In genomic region chr7:114115961-114116360, GRCm38 (mm10) we compare ENCODE assay signal across 10 mouse cellular contexts. TPM values are rescaled to one million over a fixed set of nuclear protein-coding genes. Genes with fewer than 3 reads are reported as not detected.
A peak's percentile ranks its signal among the peaks of the same experiment; 100 is the strongest.
DNase-seq lines count a peak whose midpoint lies in the region; ATAC-seq and TF ChIP-seq lines count a peak whose summit lies in the region.
"Had no signal": no experiment of that assay in that cellular context is flagged by ENCODE, and none has a peak within 500 bp of the region (broad histone marks: within the 10 kb centered on the region; RNA-seq: fewer than 3 reads in every experiment).

No protein-coding gene starts in this region.

- ATAC-seq in heart, embryonic 12.5 days (ENCODE audit: insufficient number of reproducible peaks, low FRiP score), result no peak
- no peak for ATAC-seq in hindbrain, embryonic 12.5 days (ENCODE audit: low FRiP score)
- ATAC-seq in midbrain, embryonic 13.5 days, result no peak

- H3K9me3 ChIP-seq in heart, embryonic 12.5 days (replicated peaks), result no peaks in the 10 kb centered on the region
- H3K9me3 ChIP-seq in ES-Bruce4 (replicated peaks; ENCODE audit: control insufficient read depth, insufficient read depth, low read length, poor library complexity, severe bottlenecking), result no peaks in the 10 kb centered on the region
- H3K9me3 ChIP-seq in hindbrain, embryonic 12.5 days (replicated peaks), result no peaks in the 10 kb centered on the region
- no peaks in the 10 kb centered on the region for H3K9me3 ChIP-seq in midbrain, embryonic 13.5 days

- no peaks in the 10 kb centered on the region for H3K27me3 ChIP-seq in heart, embryonic 12.5 days (replicated peaks)
- no peaks in the 10 kb centered on the region for H3K27me3 ChIP-seq in ES-Bruce4 (ENCODE audit: control insufficient read depth, insufficient read depth, low read length, poor library complexity, severe bottlenecking)
- H3K27me3 ChIP-seq in hindbrain, embryonic 12.5 days, result no peaks in the 10 kb centered on the region
- H3K27me3 ChIP-seq in midbrain, embryonic 13.5 days, result peaks cover 10% of the 10 kb centered on the region; the same call in 1 of the 2 replicates

- peaks cover 34% of the 10 kb centered on the region for H3K4me1 ChIP-seq in heart, embryonic 12.5 days (replicated peaks)
- H3K4me1 ChIP-seq in ES-Bruce4 (ENCODE audit: control insufficient read depth, insufficient read depth, low read length), result no peaks in the 10 kb centered on the region
- H3K4me1 ChIP-seq in hindbrain, embryonic 12.5 days, result peaks cover 15% of the 10 kb centered on the region
- H3K4me1 ChIP-seq in midbrain, embryonic 13.5 days (replicated peaks), result peaks cover 20% of the 10 kb centered on the region

- DNase-seq in heart, postnatal 4 days, result no peak
- DNase-seq in adrenal gland, postnatal 10 days, result no peak
- DNase-seq in adrenal gland, adult (ENCODE audit: inconsistent age in 2 of 2, low spot score in 1 of 2), result no peak
- no peak for DNase-seq in cerebellum, postnatal 25 days

- TF ChIP-seq POLR2A in ES-Bruce4 (IDR thresholded peaks at IDR 0.05; ENCODE audit: insufficient read depth, low read length), result no peak

- no peak for TF ChIP-seq EP300 in ES-Bruce4 (IDR thresholded peaks at IDR 0.05; ENCODE audit: insufficient read depth, low read depth, low read length)

- peak overlapping the region; percentile 84 for H3K4me2 ChIP-seq in heart, embryonic 12.5 days
- H3K4me2 ChIP-seq in hindbrain, embryonic 12.5 days (replicated peaks), result peak overlapping the region; percentile 83
- H3K4me2 ChIP-seq in midbrain, embryonic 13.5 days (replicated peaks), result peak overlapping the region; percentile 82

- H3K4me3 ChIP-seq in heart, embryonic 12.5 days, result peak overlapping the region; percentile 93
- no peak overlapping the region for H3K4me3 ChIP-seq in ES-Bruce4 (ENCODE audit: low read depth, low read length)
- peak overlapping the region; percentile 84 for H3K4me3 ChIP-seq in hindbrain, embryonic 12.5 days
- peak overlapping the region; percentile 86 for H3K4me3 ChIP-seq in midbrain, embryonic 13.5 days (replicated peaks)

- H3K36me3 ChIP-seq in heart, embryonic 12.5 days, result 0 out of 2 replicates have a peak, but pooled peaks cover 3% of the 10 kb centered on the region
- no peaks in the 10 kb centered on the region for H3K36me3 ChIP-seq in ES-Bruce4 (ENCODE audit: control insufficient read depth, insufficient read depth, low read length, poor library complexity, severe bottlenecking)
- no peaks in the 10 kb centered on the region for H3K36me3 ChIP-seq in hindbrain, embryonic 12.5 days
- no peaks in the 10 kb centered on the region for H3K36me3 ChIP-seq in midbrain, embryonic 13.5 days

- peak overlapping the region; percentile 54; the same call in 1 of the 2 replicates for H3K9ac ChIP-seq in heart, embryonic 12.5 days
- H3K9ac ChIP-seq in ES-Bruce4 (ENCODE audit: low read depth, poor library complexity, severe bottlenecking), result 0 out of 2 replicates have a peak overlapping the region, but pooled peaks have one; percentile 97
- no peak overlapping the region for H3K9ac ChIP-seq in hindbrain, embryonic 12.5 days
- H3K9ac ChIP-seq in midbrain, embryonic 13.5 days (replicated peaks), result peak overlapping the region; percentile 86; the same call in 1 of the 2 replicates

- TF ChIP-seq CTCF in ES-Bruce4 (IDR thresholded peaks at IDR 0.05; ENCODE audit: low read depth, low read length), result no peak

- H3K27ac ChIP-seq in heart, embryonic 12.5 days (ENCODE audit: poor library complexity, severe bottlenecking), result no peak overlapping the region
- no peak overlapping the region for H3K27ac ChIP-seq in ES-Bruce4 (ENCODE audit: insufficient read depth, low read length)
- no peak overlapping the region for H3K27ac ChIP-seq in hindbrain, embryonic 12.5 days
- H3K27ac ChIP-seq in midbrain, embryonic 13.5 days, result no peak overlapping the region

- 16% methylated on average over 9 of the region's 9 CpGs for whole genome bisulfite sequencing in heart, embryonic 12.5 days
- 25% methylated on average over 9 of the region's 9 CpGs for WGBS in hindbrain, embryonic 12.5 days
- 22% methylated on average over 9 of the region's 9 CpGs for WGBS in midbrain, embryonic 13.5 days

RNA-seq across cellular contexts. Expression of gene Rras2, which starts 1.6 kb away (rescaled TPM):
- 61.6 and 65.6 TPM in 2 replicates for polyA plus RNA-seq in heart, embryonic 12.5 days (2016; fragmentation: Nextera tagmentation; extraction: Ambion mirVana)
- 10 to 100 TPM; 61.7 to 62.6 TPM for total RNA-seq in heart, postnatal 4 days (2021)
- 114 and 119 TPM in 2 replicates for polyA plus RNA-seq in ES-Bruce4 (2011; ENCODE audit: insufficient read depth, insufficient read length, low read depth, missing spikeins)
- polyA plus RNA-seq in hindbrain, embryonic 12.5 days (2016; fragmentation: Nextera tagmentation; extraction: Ambion mirVana), result 19.4 and 21.7 TPM in 2 replicates
- polyA plus RNA-seq in midbrain, embryonic 13.5 days (2015; fragmentation: Nextera tagmentation; extraction: Ambion mirVana), result 18.6 and 21.6 TPM in 2 replicates
- total RNA-seq in adrenal gland, postnatal 10 days (2021), result 10 to 100 TPM; 36.5 to 39.1 TPM
- total RNA-seq: MEL had no signal
- polyA plus RNA-seq: erythroblast, embryonic 14.5 days had no signal
